Mouse (Mus musculus) stomach, embryonic 14.5 days (tissue): ENCODE measurements around the gene Naa10. TPM values are rescaled to one million over a fixed set of nuclear protein-coding genes. Genes with fewer than 3 reads are reported as not detected.

Experiments
- polyA plus RNA-seq: library from polyadenylated mRNA; unstranded; fragments of >200 nt; fragmentation: Nextera tagmentation; extraction: Ambion mirVana; gene quantifications from 2 replicates; pipeline ENCODE4 v1.2.1, GENCODE M21; 2014

Naa10 gene
- polyA plus RNA-seq, 1 experiment from 2014 or later, result 137 TPM

Other genes with a start within 250 kb of the Naa10 start
- 11.0 and 12.2 TPM in 2 replicates for gene Slc6a8, start 248.8 kb downstream of the Naa10 start, polyA plus RNA-seq
- gene Bcap31, start 205.8 kb downstream of the Naa10 start, polyA plus RNA-seq, result 254 and 260 TPM in 2 replicates
- 19.2 and 19.6 TPM in 2 replicates for gene Abcd1, start 205.3 kb downstream of the Naa10 start, polyA plus RNA-seq
- gene Plxnb3, start 164.9 kb downstream of the Naa10 start, polyA plus RNA-seq, result 0.59 and 0.78 TPM in 2 replicates
- gene Srpk3, start 147.5 kb downstream of the Naa10 start, polyA plus RNA-seq, result 2.3 and 2.7 TPM in 2 replicates
- 217 and 238 TPM in 2 replicates for gene Idh3g, start 135.0 kb downstream of the Naa10 start, polyA plus RNA-seq
- 227 and 236 TPM in 2 replicates for gene Ssr4, start 134.9 kb downstream of the Naa10 start, polyA plus RNA-seq
- 1.6 and 1.9 TPM in 2 replicates for gene Pdzd4, start 97.0 kb downstream of the Naa10 start, polyA plus RNA-seq
- gene Avpr2, start 29.8 kb downstream of the Naa10 start, polyA plus RNA-seq, result not detected in 2 replicates
- gene L1cam, start 25.8 kb downstream of the Naa10 start, polyA plus RNA-seq, result 12.1 and 13.5 TPM in 2 replicates
- 3.0 and 3.2 TPM in 2 replicates for gene Arhgap4, start 74 bp downstream of the Naa10 start, polyA plus RNA-seq
- 38.6 and 43.9 TPM in 2 replicates for gene Renbp, start 8.9 kb upstream of the Naa10 start, polyA plus RNA-seq
- gene Hcfc1, start 44.4 kb upstream of the Naa10 start, polyA plus RNA-seq, result 73.9 and 80.1 TPM in 2 replicates
- gene Irak1, start 102.0 kb upstream of the Naa10 start, polyA plus RNA-seq, result 52.7 and 58.5 TPM in 2 replicates
- gene Opn1mw, start 205.5 kb upstream of the Naa10 start, polyA plus RNA-seq, result not detected in 2 replicates
- 12.9 and 13.4 TPM in 2 replicates for gene Mecp2, start 213.4 kb upstream of the Naa10 start, polyA plus RNA-seq
- not detected in 2 replicates for gene Tex28, start 245.9 kb upstream of the Naa10 start, polyA plus RNA-seq